Mouse (Mus musculus) bone marrow macrophage, adult 2 months (primary cell): Measurements from ENCODE around the gene Dvl1.

ENCODE experiments used
- CTCF ChIP-seq: IDR thresholded peaks from 2 replicates; pipeline ENCODE4 v1.5.1; 2012; ENCODE audit warnings: low read depth, mild to moderate bottlenecking, low read length, moderate library complexity
- POLR2A ChIP-seq: IDR thresholded peaks from 2 replicates; pipeline ENCODE4 v1.6.1; 2012; ENCODE audit warnings: mild to moderate bottlenecking, low read depth, low read length, borderline replicate concordance

- TF ChIP-seq CTCF: no peak
- no peak for TF ChIP-seq POLR2A
These were observed 36.4 kb downstream of the Dvl1 start for GRCm38 (mm10) chr4:155883587-155883986.
